Mouse (Mus musculus) C2C12 (cell line): Measurements from ENCODE around the gene Ndufs5. TPM values are rescaled to one million over a fixed set of nuclear protein-coding genes. Genes with fewer than 3 reads are reported as not detected.

Experiments
- H3K27me3 ChIP-seq: one replicate; pipeline ENCODE4 v1.6.1; 2011; ENCODE audit not compliant: control insufficient read depth, insufficient read depth, insufficient read length
- H3K36me3 ChIP-seq: one replicate; pipeline ENCODE4 v1.6.1; 2011; ENCODE audit not compliant: control insufficient read depth, insufficient read depth
- H3K4me3 ChIP-seq: one replicate; pipeline ENCODE4 v1.5.1; 2011; ENCODE audit warnings: mild to moderate bottlenecking, control low read depth; ENCODE audit not compliant: poor library complexity, insufficient read depth, severe bottlenecking
- H3K79me2 ChIP-seq: one replicate; pipeline ENCODE4 v1.6.1; 2011; ENCODE audit not compliant: control insufficient read depth, insufficient read depth
- H3K79me3 ChIP-seq: one replicate; pipeline ENCODE4 v1.6.1; 2011; ENCODE audit warnings: low read depth, control low read depth
- H3ac ChIP-seq: one replicate; pipeline ENCODE3; 2011; ENCODE audit warnings: low read depth; ENCODE audit not compliant: control insufficient read depth, insufficient read length
- CEBPB ChIP-seq: IDR thresholded peaks from one replicate; pipeline ENCODE4 v1.6.1; 2011; ENCODE audit warnings: low read depth, mild to moderate bottlenecking, control low read depth, moderate library complexity
- CTCF ChIP-seq: IDR thresholded peaks from one replicate; pipeline ENCODE4 v1.5.1; 2011; ENCODE audit not compliant: control insufficient read depth, insufficient read depth, insufficient read length
- FOSL1 ChIP-seq: IDR thresholded peaks from one replicate; pipeline ENCODE4 v1.8.0; 2011; ENCODE audit warnings: mild to moderate bottlenecking, low read length; ENCODE audit not compliant: poor library complexity, insufficient read depth, severe bottlenecking
- MAX ChIP-seq: IDR thresholded peaks from one replicate; pipeline ENCODE4 v1.6.1; 2011; ENCODE audit warnings: mild to moderate bottlenecking, control low read depth
- MYOD1 ChIP-seq: IDR thresholded peaks from one replicate; pipeline ENCODE4 v1.6.1; 2011; ENCODE audit warnings: low read depth; ENCODE audit not compliant: control insufficient read depth, insufficient read length
- MYOG ChIP-seq: IDR thresholded peaks from one replicate; pipeline ENCODE4 v1.6.1; 2011; ENCODE audit not compliant: control insufficient read depth, insufficient read length; ENCODE audit errors: extremely low read depth
- USF1 ChIP-seq: IDR thresholded peaks from one replicate; pipeline ENCODE4 v1.6.1; 2011; ENCODE audit warnings: low read depth, mild to moderate bottlenecking, control low read depth, moderate library complexity
- polyA plus RNA-seq: library from polyadenylated mRNA; unstranded; fragments of >200 nt; fragmentation: generic; extraction: Trizol; gene quantifications from one replicate; pipeline ENCODE4 v1.2.1, GENCODE M21; 2012; ENCODE audit warnings: missing spikeins

Gene Ndufs5
- polyA plus RNA-seq, 1 experiment = 322 TPM

- Histone ChIP-seq H3K79me3 (peaks cover 51% of the 10 kb centered on the region), H3K36me3 (peaks cover 2% of the 10 kb centered on the region), H3K4me3 (peak overlapping the region; percentile 97), H3ac (peak overlapping the region; percentile 87), H3K79me2 (peaks cover 56% of the 10 kb centered on the region), H3K27me3 (no peaks in the 10 kb centered on the region)
- TF ChIP-seq CEBPB (no peak), MAX (no peak), CTCF (no peak), MYOG (no peak), USF1 (no peak), FOSL1 (no peak), MYOD1 (no peak)
These were observed 31.6 kb upstream of the Ndufs5 start for GRCm38 (mm10) chr4:123749484-123750130.

- Histone ChIP-seq H3K36me3 (peaks cover 5% of the 10 kb centered on the region), H3K79me3 (peaks cover 55% of the 10 kb centered on the region), H3ac (peak overlapping the region; percentile 87), H3K4me3 (peak overlapping the region; percentile 97), H3K79me2 (peaks cover 63% of the 10 kb centered on the region), H3K27me3 (no peaks in the 10 kb centered on the region)
- TF ChIP-seq CTCF (no peak), MYOD1 (no peak), CEBPB (no peak), USF1 (no peak), MAX (no peak), FOSL1 (no peak), MYOG (no peak)
These were observed 30.9 kb upstream of the Ndufs5 start for GRCm38 (mm10) chr4:123748726-123749415.

DNA sequence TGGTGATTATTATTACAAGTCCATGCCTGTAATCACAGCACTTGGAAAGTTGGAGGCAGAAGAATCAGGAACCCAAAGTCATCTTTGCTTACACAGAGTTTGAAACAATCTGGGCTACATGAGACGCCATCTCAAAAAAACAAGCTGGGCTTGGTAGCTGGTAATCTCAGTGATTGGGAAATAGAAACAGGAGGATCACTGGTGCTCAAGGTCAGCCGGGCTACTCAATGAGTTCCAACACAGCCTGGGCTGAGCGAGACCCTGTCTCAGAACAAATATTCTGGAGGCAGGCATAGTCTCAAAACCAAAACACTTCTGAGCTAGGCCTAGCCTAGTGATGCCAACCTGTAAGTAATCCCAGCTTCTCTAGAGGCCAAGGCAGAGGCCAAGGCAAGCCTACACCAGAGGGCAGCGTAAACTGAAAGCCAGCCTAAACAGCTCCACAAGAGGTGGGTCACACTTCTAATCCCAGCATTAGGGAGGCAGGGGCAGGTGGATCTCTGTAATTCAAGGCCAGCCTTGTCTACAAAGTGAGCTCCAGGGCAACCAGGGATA, 27.3 kb upstream of the Ndufs5 start:
- peaks cover 70% of the 10 kb centered on the region for H3K79me3 ChIP-seq
- H3K79me2 ChIP-seq = peaks cover 97% of the 10 kb centered on the region
- H3K4me3 ChIP-seq = no peak overlapping the region
- TF ChIP-seq MYOG (no peak), USF1 (no peak), CTCF (no peak), MAX (no peak), CEBPB (no peak)
- no peaks in the 10 kb centered on the region for H3K27me3 ChIP-seq
- no peak overlapping the region for H3ac ChIP-seq
- peaks cover 38% of the 10 kb centered on the region for H3K36me3 ChIP-seq

- H3K36me3 ChIP-seq = peaks cover 62% of the 10 kb centered on the region
- H3K4me3 ChIP-seq = no peak overlapping the region
- peaks cover 51% of the 10 kb centered on the region for H3K79me3 ChIP-seq
- H3ac ChIP-seq = no peak overlapping the region
- no peaks in the 10 kb centered on the region for H3K27me3 ChIP-seq
- peaks cover 74% of the 10 kb centered on the region for H3K79me2 ChIP-seq
- no peak for TF ChIP-seq FOSL1
- no peak for TF ChIP-seq MYOD1
- no peak for TF ChIP-seq USF1
- TF ChIP-seq MAX = no peak
- TF ChIP-seq MYOG = no peak
- TF ChIP-seq CEBPB = no peak
- TF ChIP-seq CTCF = no peak
These were observed 24.9 kb upstream of the Ndufs5 start for GRCm38 (mm10) chr4:123742891-123743290.

DNA sequence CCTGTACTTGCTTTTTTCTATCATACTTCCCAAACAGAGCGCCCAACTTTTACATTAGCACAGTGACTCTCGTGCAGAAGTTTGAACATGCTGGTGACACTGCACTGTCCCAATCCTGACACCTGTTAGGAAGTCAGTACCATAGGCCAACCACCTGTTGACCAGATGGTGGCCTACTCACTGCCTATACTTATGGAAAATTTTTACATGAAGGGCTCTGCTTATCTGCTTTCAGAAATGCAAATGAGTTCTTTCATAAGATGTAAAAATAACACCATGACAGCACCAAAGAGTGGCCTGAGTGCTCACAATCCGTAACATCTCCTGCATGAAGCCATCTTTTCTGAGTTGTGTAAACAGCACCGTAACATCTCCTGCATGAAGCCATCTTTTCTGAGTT, 20.7 kb upstream of the Ndufs5 start:
- Histone ChIP-seq H3K79me2 (peaks cover 33% of the 10 kb centered on the region), H3K4me3 (no peak overlapping the region), H3ac (no peak overlapping the region), H3K79me3 (peaks cover 15% of the 10 kb centered on the region), H3K27me3 (no peaks in the 10 kb centered on the region), H3K36me3 (peaks cover 83% of the 10 kb centered on the region)
- TF ChIP-seq CEBPB (no peak), CTCF (no peak), MYOD1 (no peak), MYOG (no peak), USF1 (no peak), FOSL1 (no peak), MAX (no peak)
